In genomic region chr9:88959981-88960380, GRCm38 (mm10) we compare ENCODE assay signal across 22 mouse cellular contexts. TPM values are rescaled to one million over a fixed set of nuclear protein-coding genes. Genes with fewer than 3 reads are reported as not detected.
"Had no signal": no experiment of that assay in that cellular context is flagged by ENCODE, and none has a peak within 500 bp of the region (broad histone marks: within the 10 kb centered on the region; RNA-seq: fewer than 3 reads in every experiment).

No protein-coding gene starts in this region.

RNA-seq across cellular contexts. Expression of gene Bcl2a1a, which starts 3.3 kb away (rescaled TPM):
- total RNA-seq: heart, postnatal 10 days; heart, postnatal 25 days; hematopoietic stem cell, adult 5-6 weeks; hindbrain, postnatal 0 days; layer of hippocampus, adult 18-20 months; layer of hippocampus, postnatal 10 days; layer of hippocampus, postnatal 25 days; layer of hippocampus, postnatal 36 days had no signal
- polyA plus RNA-seq: heart, embryonic 10.5 days; heart, embryonic 11.5 days; heart, embryonic 13.5 days; heart, embryonic 14.5 days; hindbrain, embryonic 10.5 days; hindbrain, embryonic 11.5 days; hindbrain, embryonic 12.5 days; hindbrain, embryonic 13.5 days; hindbrain, embryonic 14.5 days; hindbrain, embryonic 15.5 days; hindbrain, embryonic 16.5 days; hindbrain, postnatal 0 days; kidney, embryonic 14.5 days; kidney, embryonic 15.5 days; kidney, embryonic 16.5 days had no signal
